Mouse (Mus musculus) ES-E14 (cell line): ENCODE data around the gene Nr2c2ap. TPM values are rescaled to one million over a fixed set of nuclear protein-coding genes. Genes with fewer than 3 reads are reported as not detected.

Source experiments
- DNase-seq: peaks from one replicate; pipeline ENCODE4 v3.0.0-alpha.2; 2013; ENCODE audit warnings: low read depth, low spot score
- H3K27ac ChIP-seq: 2 replicates; pipeline ENCODE4 v1.5.1; 2012; ENCODE audit warnings: low read depth, mild to moderate bottlenecking, low read length, moderate library complexity, mixed read lengths; ENCODE audit not compliant: poor library complexity, insufficient read depth, severe bottlenecking
- H3K36me3 ChIP-seq: 2 replicates; pipeline ENCODE4 v1.6.1; 2012; ENCODE audit warnings: mild to moderate bottlenecking, low read length, moderate library complexity, mixed read lengths; ENCODE audit not compliant: control insufficient read depth, poor library complexity, insufficient read depth, severe bottlenecking
- H3K4me1 ChIP-seq, 2 experiments: fragments of 150-350 bp in 1 of 2; sonication (generic) in 1 of 2; 2 replicates each; pipeline ENCODE4 v1.6.1; 2012; ENCODE audit warnings: low read length in 2 of 2, mild to moderate bottlenecking in 1 of 2, mixed read lengths in 1 of 2; ENCODE audit not compliant: control insufficient read depth in 2 of 2, insufficient read depth in 2 of 2, poor library complexity in 1 of 2
- H3K4me3 ChIP-seq, 2 experiments: fragments of 150-350 bp in 1 of 2; sonication (generic) in 1 of 2; 2 replicates each; pipeline ENCODE4 v1.5.1; 2012; ENCODE audit warnings: low read length in 2 of 2, low read depth in 1 of 2, mild to moderate bottlenecking in 1 of 2, mixed read lengths in 1 of 2; ENCODE audit not compliant: insufficient read depth in 1 of 2, poor library complexity in 1 of 2, severe bottlenecking in 1 of 2
- H3K9ac ChIP-seq: 2 replicates; pipeline ENCODE4 v1.6.1; 2012; ENCODE audit warnings: low read depth, mild to moderate bottlenecking, low read length, mixed read lengths; ENCODE audit not compliant: poor library complexity, insufficient read depth, severe bottlenecking
- H3K9me3 ChIP-seq: fragments of 150-350 bp; sonication (generic); 2 replicates; pipeline ENCODE4 v1.6.1; 2012; ENCODE audit warnings: low read depth, mild to moderate bottlenecking, low read length; ENCODE audit not compliant: control insufficient read depth, insufficient read depth
- CHD2 ChIP-seq: IDR thresholded peaks from 2 replicates; pipeline ENCODE4 v1.6.1; 2014; ENCODE audit warnings: mild to moderate bottlenecking, low read depth, low read length, inconsistent platforms
- HCFC1 ChIP-seq: IDR thresholded peaks from 2 replicates; pipeline ENCODE4 v1.6.1; 2012; ENCODE audit warnings: low read length, inconsistent platforms, borderline replicate concordance; ENCODE audit not compliant: insufficient read depth
- MAFK ChIP-seq: IDR thresholded peaks from 2 replicates; pipeline ENCODE4 v1.6.1; 2014; ENCODE audit warnings: mild to moderate bottlenecking, low read depth, low read length, inconsistent platforms; ENCODE audit not compliant: insufficient read depth
- ZC3H11A ChIP-seq: IDR thresholded peaks from 2 replicates; pipeline ENCODE4 v1.6.1; 2012; ENCODE audit warnings: low read depth, mild to moderate bottlenecking, inconsistent platforms, low read length, borderline replicate concordance
- ZNF384 ChIP-seq: IDR thresholded peaks from 2 replicates; pipeline ENCODE4 v1.6.1; 2012; ENCODE audit warnings: low read depth, low read length, inconsistent platforms
- in situ Hi-C, 2 experiments: fragments of 600-800 bp; cut with MboI; formaldehyde crosslinking; loops; one replicate each; pipeline ENCODE4 v1.15.1; 2025; ENCODE audit warnings: low sequenced_read_pairs in 2 of 2, inconsistent platforms in 1 of 2; ENCODE audit not compliant: unreplicated experiment in 2 of 2
- total RNA-seq: library from RNA; depleted of rRNA; stranded (reverse); fragments of 300-350 nt; gene quantifications from 2 replicates; pipeline ENCODE4 v1.2.3, GENCODE M21; 2012

Nr2c2ap gene
- total RNA-seq, 1 experiment, result 10.4 TPM

DNA sequence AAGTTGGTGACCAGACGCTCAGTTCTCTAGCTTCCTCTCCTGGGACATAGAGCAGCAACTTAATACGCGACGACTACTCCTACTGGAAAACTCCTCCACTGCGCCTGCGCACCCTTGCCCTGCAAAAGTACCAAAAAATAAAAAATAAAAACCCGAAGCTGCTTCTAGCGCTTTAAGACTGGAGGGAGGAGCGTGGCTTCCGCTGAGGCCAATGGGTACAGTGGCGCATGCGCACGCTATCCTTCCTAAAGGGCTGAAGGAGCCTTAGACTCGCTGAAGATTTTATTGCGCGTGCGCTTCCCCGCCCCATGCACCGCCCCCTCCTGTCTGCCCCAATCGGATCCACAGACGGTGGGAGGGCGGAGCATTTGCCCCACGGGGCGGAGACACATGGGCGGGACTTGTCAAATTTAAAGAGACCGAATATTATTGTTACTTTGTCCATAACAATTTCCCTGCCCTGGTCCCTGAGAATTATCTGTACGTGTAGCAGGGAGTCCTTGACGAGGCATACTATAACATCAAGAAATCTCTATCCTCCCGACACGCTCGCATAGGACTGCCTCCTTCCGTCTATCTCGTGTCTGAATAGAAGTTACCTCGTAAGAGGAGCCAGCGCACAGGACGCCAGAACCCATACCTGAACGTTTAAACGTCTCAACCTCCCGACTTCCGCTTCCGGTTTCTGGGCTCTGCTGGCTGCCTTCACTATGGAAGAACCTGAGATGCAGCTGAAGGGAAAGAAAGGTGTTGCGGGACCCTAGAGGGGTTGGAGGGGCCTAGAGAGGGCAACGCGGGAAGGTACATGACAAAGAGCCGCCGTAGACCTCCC lies 8.1 kb downstream of the Nr2c2ap start, which contains the start of the genes Rfxank, Borcs8 and Mef2b:
TSS of gene Rfxank (minus strand) at position 129 of the 832 bp plus-strand sequence.
TSS of gene Borcs8 (plus strand) at position 474 of the 832 bp plus-strand sequence.
TSS of gene Mef2b (plus strand) at position 686 of the 832 bp plus-strand sequence.
- H3K27ac ChIP-seq, result 0 out of 2 replicates have a peak within 1 kb of the TSS, but pooled peaks have one; percentile 65
- in situ Hi-C loops, result no loop called here
- DNase-seq, result peak; percentile 99
- H3K4me1 ChIP-seq, result 0 out of 4 replicates have a peak, but pooled peaks cover 0 to 4% of the 10 kb centered on the region in 2 experiments
- H3K4me3 ChIP-seq, result peak within 1 kb of the TSS; percentile 98 to 99
- no peak for TF ChIP-seq MAFK
- 0 out of 2 replicates have a peak, but pooled peaks have one; percentile 35 for TF ChIP-seq HCFC1
- H3K9ac ChIP-seq, result peak within 1 kb of the TSS; percentile 95
- H3K9me3 ChIP-seq, result no peaks in the 10 kb centered on the region
- peaks cover 16% of the 10 kb centered on the region for H3K36me3 ChIP-seq

DNA sequence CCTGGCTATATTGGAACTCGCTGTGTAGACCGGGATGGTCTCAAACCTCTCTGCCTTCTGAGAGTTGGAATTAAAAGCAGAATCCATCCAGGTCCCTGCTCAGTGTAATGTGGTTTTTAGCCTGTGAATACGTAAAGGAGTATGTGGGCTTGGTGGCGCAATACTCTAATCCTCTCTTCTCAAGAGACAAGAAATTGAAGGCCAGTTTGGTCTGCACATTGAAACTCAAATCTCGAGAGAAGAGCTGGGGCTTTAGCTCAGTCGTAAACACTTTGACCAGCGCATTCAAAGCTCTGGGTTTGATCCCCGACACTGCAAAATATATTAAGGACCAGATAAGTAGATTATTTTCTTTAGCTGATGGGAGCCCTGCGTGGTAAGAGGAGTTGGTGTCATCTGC lies 8.8 kb downstream of the Nr2c2ap start:
- Histone ChIP-seq H3K4me1 (0 out of 4 replicates have a peak, but pooled peaks cover 0 to 4% of the 10 kb centered on the region in 2 experiments), H3K9me3 (no peaks in the 10 kb centered on the region), H3K27ac (no peak overlapping the region), H3K9ac (peak overlapping the region; percentile 95), H3K36me3 (peaks cover 14% of the 10 kb centered on the region; the same call in 1 of the 2 replicates), H3K4me3 (peak overlapping the region; percentile 98 to 99)
- no peak for TF ChIP-seq HCFC1
- no peak for TF ChIP-seq MAFK
- no peak for TF ChIP-seq ZNF384
- TF ChIP-seq ZC3H11A, result no peak
- no peak for TF ChIP-seq CHD2
- no peak for DNase-seq
- in situ Hi-C loops, result no loop called here

DNA sequence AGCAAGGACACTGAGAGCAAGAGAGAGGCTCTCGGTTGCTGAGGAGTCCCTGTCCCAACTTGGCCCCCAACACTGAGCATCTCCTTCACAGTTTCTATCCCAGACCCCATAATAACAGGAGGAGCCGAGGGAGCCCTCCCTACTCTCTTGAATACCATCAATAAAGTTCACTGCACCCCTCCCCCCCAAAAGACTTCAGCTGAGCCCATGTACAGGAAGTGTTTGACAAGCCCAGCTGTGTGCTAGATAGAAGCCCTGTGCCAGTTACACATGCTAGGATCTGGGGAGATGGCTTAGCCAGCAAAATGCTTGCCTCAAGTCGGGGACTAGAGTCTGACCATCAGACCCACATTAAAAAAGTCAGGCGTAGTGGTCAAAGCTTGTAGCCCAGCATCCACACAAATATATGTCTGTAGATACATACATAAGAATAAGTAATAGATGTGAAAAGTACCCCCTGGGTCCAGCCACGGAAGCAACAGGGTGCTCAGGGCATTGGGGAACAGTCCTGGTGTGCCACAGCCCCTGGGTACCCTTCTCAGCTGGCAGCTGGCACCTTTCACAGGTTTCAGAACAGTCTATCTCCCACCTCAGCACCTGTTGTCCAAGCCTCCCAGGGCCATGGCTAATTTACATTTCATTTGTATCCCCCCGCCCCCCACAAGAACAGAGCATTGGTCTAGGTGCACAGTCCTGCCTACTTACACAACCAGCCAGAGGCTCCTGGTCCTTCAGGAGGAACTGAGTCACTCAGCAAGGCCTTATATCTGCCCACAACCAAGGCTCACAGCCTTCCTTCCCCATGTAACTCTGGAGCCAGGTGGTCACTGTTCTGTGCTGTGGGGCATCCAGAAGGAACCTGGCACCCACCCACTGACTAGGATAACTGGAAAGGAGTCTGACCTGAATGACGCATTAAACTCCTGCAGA lies 16.8 kb downstream of the Nr2c2ap start:
- H3K36me3 ChIP-seq, result peaks cover 20% of the 10 kb centered on the region; the same call in 1 of the 2 replicates
- in situ Hi-C loops, result no loop called here
- no peaks in the 10 kb centered on the region for H3K9me3 ChIP-seq
- no peak overlapping the region for H3K9ac ChIP-seq
- H3K4me3 ChIP-seq, result no peak overlapping the region
- peaks cover under 1 to 17% of the 10 kb centered on the region in 2 experiments; a peak in 2 of 4 replicates for H3K4me1 ChIP-seq
- TF ChIP-seq MAFK (no peak), ZNF384 (no peak), HCFC1 (no peak), CHD2 (no peak), ZC3H11A (no peak)
- DNase-seq, result no peak
- H3K27ac ChIP-seq, result no peak overlapping the region

GRCm38 (mm10) chr8:70150158-70150557 lies 19.0 kb downstream of the Nr2c2ap start:
- Histone ChIP-seq H3K36me3 (peaks cover 14% of the 10 kb centered on the region; the same call in 1 of the 2 replicates), H3K4me1 (peaks cover 4 to 20% of the 10 kb centered on the region in 2 experiments; a peak in 2 of 4 replicates), H3K4me3 (peak overlapping the region in 1 of 2 experiments; percentile 33; a peak in 2 of 4 replicates), H3K9me3 (no peaks in the 10 kb centered on the region), H3K27ac (peak overlapping the region; percentile 42; the same call in 1 of the 2 replicates), H3K9ac (peak overlapping the region; percentile 19; the same call in 1 of the 2 replicates)
- TF ChIP-seq MAFK (no peak), ZC3H11A (no peak), ZNF384 (no peak), HCFC1 (no peak), CHD2 (no peak)
- no peak for DNase-seq
- in situ Hi-C loops, result no loop called here
